Mouse (Mus musculus) thymus, adult 2 months (tissue): Measurements from ENCODE around the gene Cyb561d1.

ENCODE experiments used
- CTCF ChIP-seq: fragments of 200-500 bp; IDR thresholded peaks from 2 replicates; pipeline ENCODE4 v1.5.1; 2012; ENCODE audit warnings: mild to moderate bottlenecking, control low read depth, low read length, moderate library complexity, borderline replicate concordance; ENCODE audit not compliant: control insufficient read depth, poor library complexity, insufficient read depth; ENCODE audit errors: extremely low read depth
- POLR2A ChIP-seq: fragments of 200-500 bp; IDR thresholded peaks from 2 replicates; pipeline ENCODE4 v1.6.1; 2012; ENCODE audit warnings: mild to moderate bottlenecking, low read length, control low read depth, moderate library complexity; ENCODE audit not compliant: control insufficient read depth, poor library complexity, insufficient read depth; ENCODE audit errors: extremely low read depth

DNA sequence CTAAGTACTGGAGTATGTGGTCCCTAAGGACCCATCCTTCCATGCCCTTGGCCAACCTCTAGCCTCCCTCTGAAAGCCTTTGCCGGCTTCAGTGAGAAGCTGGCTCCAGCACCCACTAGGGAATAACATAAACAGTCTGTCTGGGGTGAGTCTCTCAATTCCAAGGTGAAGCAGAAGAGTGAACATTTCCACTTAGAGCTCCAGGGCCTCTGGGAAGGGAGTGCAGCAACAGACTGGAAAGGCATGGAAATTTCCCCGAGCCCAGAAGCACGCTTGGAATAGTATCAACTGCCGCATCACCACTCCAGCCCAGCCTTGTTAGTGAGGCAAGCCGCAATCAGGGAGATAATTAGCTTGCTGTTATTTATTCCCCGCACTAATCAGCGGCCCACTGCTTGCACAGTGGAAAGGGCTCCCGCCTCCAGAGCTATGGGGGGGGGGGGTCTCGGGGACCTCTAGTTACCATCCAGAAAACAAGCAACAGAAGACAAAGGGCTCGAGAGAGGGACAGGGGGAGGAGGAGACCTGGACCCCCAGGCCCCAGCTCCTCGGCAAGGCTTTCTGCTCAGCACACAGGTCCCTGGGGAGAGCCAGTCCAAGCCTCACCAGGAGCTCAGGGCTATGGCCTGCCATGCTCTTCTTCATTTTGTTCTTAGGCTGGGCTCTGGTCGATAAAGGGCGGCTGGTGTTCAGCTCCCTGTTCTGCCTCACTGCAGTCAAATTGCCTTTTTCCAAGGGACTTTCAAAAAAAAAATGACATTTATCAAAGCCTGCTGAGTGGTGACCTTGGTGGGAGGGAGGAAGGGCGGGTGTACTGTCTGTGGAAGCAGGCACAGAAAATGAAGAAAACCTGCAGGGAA, 26.1 kb downstream of the Cyb561d1 start:
- TF ChIP-seq POLR2A (no peak), CTCF (no peak)
